Mouse (Mus musculus) heart, embryonic 13.5 days (tissue): ENCODE results near the gene Gm11938. TPM values are rescaled to one million over a fixed set of nuclear protein-coding genes. Genes with fewer than 3 reads are reported as not detected.

Experiments used
- ATAC-seq: fragments of 200-750 bp; cut with Nextera tagmentation; 2 replicates; pipeline ENCODE4 v1.8.0; 2017; ENCODE audit warnings: moderate TSS enrichment; ENCODE audit not compliant: insufficient number of reproducible peaks, low FRiP score, low TSS enrichment; ENCODE audit errors: extremely low read depth
- H3K27ac ChIP-seq: fragments of 300-500 bp; sonication (generic); replicated peaks from 2 replicates; pipeline ENCODE4 v1.5.1; 2015; ENCODE audit warnings: moderate library complexity, mild to moderate bottlenecking, inconsistent platforms
- H3K27me3 ChIP-seq: fragments of 300-500 bp; sonication (generic); replicated peaks from 2 replicates; pipeline ENCODE4 v1.6.1; 2015; ENCODE audit warnings: mild to moderate bottlenecking, inconsistent platforms
- H3K36me3 ChIP-seq: fragments of 300-500 bp; sonication (generic); 2 replicates; pipeline ENCODE4 v1.6.1; 2015; ENCODE audit warnings: mild to moderate bottlenecking, inconsistent platforms
- H3K4me1 ChIP-seq: fragments of 300-500 bp; sonication (generic); 2 replicates; pipeline ENCODE4 v1.6.1; 2015; ENCODE audit warnings: inconsistent platforms
- H3K4me2 ChIP-seq: fragments of 300-500 bp; sonication (generic); 2 replicates; pipeline ENCODE4 v1.6.1; 2015; ENCODE audit warnings: inconsistent platforms, mild to moderate bottlenecking, moderate library complexity
- H3K4me3 ChIP-seq: fragments of 300-500 bp; sonication (generic); 2 replicates; pipeline ENCODE4 v1.5.1; 2015; ENCODE audit warnings: moderate library complexity, mild to moderate bottlenecking, inconsistent platforms
- H3K9ac ChIP-seq: fragments of 300-500 bp; sonication (generic); 2 replicates; pipeline ENCODE4 v1.6.1; 2015; ENCODE audit warnings: inconsistent platforms, mild to moderate bottlenecking, moderate library complexity
- H3K9me3 ChIP-seq: fragments of 300-500 bp; sonication (generic); 2 replicates; pipeline ENCODE4 v1.6.1; 2016; ENCODE audit warnings: inconsistent platforms
- WGBS: fragments of 180-500 bp; shearing (Covaris S2); methylation state at CpG from one replicate; pipeline ENCODE4 v1.1.7; 2015; ENCODE audit warnings: mixed read lengths; 5-methylcytosine and 5-hydroxymethylcytosine counted together
- polyA plus RNA-seq: library from polyadenylated mRNA; unstranded; fragments of >200 nt; fragmentation: Nextera tagmentation; extraction: Ambion mirVana; gene quantifications from 2 replicates; pipeline ENCODE4 v1.2.1, GENCODE M21; 2015

The Gm11938 gene
- polyA plus RNA-seq, 1 experiment from 2014 or later: not detected

DNA sequence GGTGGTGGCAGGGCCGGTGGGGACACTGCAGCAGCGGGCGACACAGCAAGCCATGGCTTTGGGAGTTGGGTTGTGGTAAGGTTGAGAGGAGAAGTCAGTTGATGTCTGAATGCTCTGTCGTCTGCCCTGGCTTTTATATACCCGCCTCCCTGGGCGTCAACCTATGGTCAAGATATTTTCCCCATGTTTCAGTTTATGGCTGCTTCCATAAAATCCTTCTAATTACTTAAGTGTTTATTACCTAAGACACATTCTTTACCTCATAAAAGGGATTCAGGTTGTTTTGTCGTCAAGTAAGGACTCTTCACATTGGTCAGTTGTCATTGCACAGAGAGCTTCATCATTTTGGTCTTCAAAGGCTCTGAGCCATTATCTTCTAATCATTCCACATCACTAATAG, 36.6 kb downstream of the Gm11938 start, which contains the start of gene Krtap3-1:
TSS of gene Krtap3-1 (minus strand) at position 101 of the 400 bp plus-strand sequence.
- H3K9me3 ChIP-seq: no peaks in the 10 kb centered on the region
- H3K27ac ChIP-seq: no peak within 1 kb of the TSS
- H3K9ac ChIP-seq: no peak within 1 kb of the TSS
- no peak within 1 kb of the TSS for H3K4me3 ChIP-seq
- no peak for ATAC-seq
- no peaks in the 10 kb centered on the region for H3K4me1 ChIP-seq
- no peak within 1 kb of the TSS for H3K4me2 ChIP-seq
- H3K36me3 ChIP-seq: no peaks in the 10 kb centered on the region
- H3K27me3 ChIP-seq: no peaks in the 10 kb centered on the region
- WGBS: 86% methylated on average over 7 of the region's 7 CpGs

GRCm38 (mm10) chr11:99562580-99562979, 40.5 kb downstream of the Gm11938 start:
- no peak overlapping the region for H3K4me2 ChIP-seq
- no peaks in the 10 kb centered on the region for H3K9me3 ChIP-seq
- ATAC-seq: no peak
- WGBS: 74% methylated on average over 6 of the region's 6 CpGs
- H3K27me3 ChIP-seq: no peaks in the 10 kb centered on the region
- H3K9ac ChIP-seq: no peak overlapping the region
- no peaks in the 10 kb centered on the region for H3K36me3 ChIP-seq
- H3K4me3 ChIP-seq: no peak overlapping the region
- no peak overlapping the region for H3K27ac ChIP-seq
- peaks cover 4% of the 10 kb centered on the region; the same call in 1 of the 2 replicates for H3K4me1 ChIP-seq

- Histone ChIP-seq H3K36me3 (no peaks in the 10 kb centered on the region), H3K4me3 (no peak within 1 kb of the TSS), H3K27ac (no peak within 1 kb of the TSS), H3K9ac (no peak within 1 kb of the TSS), H3K27me3 (no peaks in the 10 kb centered on the region), H3K9me3 (no peaks in the 10 kb centered on the region), H3K4me2 (no peak within 1 kb of the TSS), H3K4me1 (peaks cover 4% of the 10 kb centered on the region; the same call in 1 of the 2 replicates)
- 81% methylated on average over 9 of the region's 9 CpGs for WGBS
- ATAC-seq: no peak
These were observed 43.7 kb downstream of the Gm11938 start, which contains the start of gene Gm11939 for GRCm38 (mm10) chr11:99559366-99559765. TSS of gene Gm11939 (minus strand) at chr11:99559466.

GRCm38 (mm10) chr11:99557976-99558745, 44.9 kb downstream of the Gm11938 start:
- ATAC-seq: no peak
- Histone ChIP-seq H3K9me3 (no peaks in the 10 kb centered on the region), H3K4me1 (peaks cover 4% of the 10 kb centered on the region; the same call in 1 of the 2 replicates), H3K4me3 (no peak overlapping the region), H3K9ac (no peak overlapping the region), H3K27me3 (no peaks in the 10 kb centered on the region), H3K27ac (no peak overlapping the region), H3K36me3 (no peaks in the 10 kb centered on the region), H3K4me2 (no peak overlapping the region)
- 68% methylated on average over 3 of the region's 3 CpGs for WGBS

GRCm38 (mm10) chr11:99556753-99557152, 46.4 kb downstream of the Gm11938 start, which contains the start of gene Krtap3-2:
TSS of gene Krtap3-2 (minus strand) at chr11:99556853.
- H3K4me1 ChIP-seq: peaks cover 4% of the 10 kb centered on the region; the same call in 1 of the 2 replicates
- ATAC-seq: no peak
- no peaks in the 10 kb centered on the region for H3K9me3 ChIP-seq
- no peaks in the 10 kb centered on the region for H3K27me3 ChIP-seq
- no peak within 1 kb of the TSS for H3K4me3 ChIP-seq
- no peak within 1 kb of the TSS for H3K4me2 ChIP-seq
- no peak within 1 kb of the TSS for H3K27ac ChIP-seq
- 62% methylated on average over 2 of the region's 2 CpGs for WGBS
- no peaks in the 10 kb centered on the region for H3K36me3 ChIP-seq
- H3K9ac ChIP-seq: no peak within 1 kb of the TSS

DNA sequence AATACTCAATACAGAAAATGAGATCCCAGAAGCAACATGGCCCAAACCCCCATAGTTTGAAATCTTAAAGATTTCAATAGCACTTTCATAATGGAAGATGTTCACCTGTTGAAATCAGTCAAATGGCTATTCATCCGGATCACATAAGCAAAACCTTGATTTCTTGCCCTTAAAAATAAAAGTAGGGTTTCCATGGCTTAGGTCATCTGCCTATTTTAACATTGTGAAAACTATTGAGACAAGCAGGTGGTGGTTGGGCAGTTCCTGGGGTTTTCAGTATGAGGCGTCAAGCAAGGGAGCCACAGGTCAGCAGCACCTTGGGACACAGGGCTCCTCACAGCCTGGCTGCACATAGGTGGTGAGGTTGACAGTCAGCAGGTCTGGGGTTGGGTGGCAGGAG, 46.9 kb downstream of the Gm11938 start:
- Histone ChIP-seq H3K36me3 (no peaks in the 10 kb centered on the region), H3K4me2 (no peak overlapping the region), H3K4me1 (peaks cover 4% of the 10 kb centered on the region; the same call in 1 of the 2 replicates), H3K9ac (no peak overlapping the region), H3K27ac (no peak overlapping the region), H3K27me3 (no peaks in the 10 kb centered on the region), H3K4me3 (no peak overlapping the region), H3K9me3 (no peaks in the 10 kb centered on the region)
- 77% methylated on average over 2 of the region's 2 CpGs for WGBS
- ATAC-seq: no peak

Other genes starting within 250 kb of the Gm11938 start
- gene Krt28, start 228.4 kb downstream of the Gm11938 start, polyA plus RNA-seq: 0.20 TPM in 1 of 2 replicates, not detected in the other
- 11.1 and 14.2 TPM in 2 replicates for gene Krt10, start 213.9 kb downstream of the Gm11938 start, polyA plus RNA-seq
- not detected in 2 replicates for gene Krt12, start 181.0 kb downstream of the Gm11938 start, polyA plus RNA-seq
- 2.3 and 3.2 TPM in 2 replicates for gene Krt20, start 165.2 kb downstream of the Gm11938 start, polyA plus RNA-seq
- gene Krt23, start 110.2 kb downstream of the Gm11938 start, polyA plus RNA-seq: 0.52 and 0.57 TPM in 2 replicates
- not detected in 2 replicates for gene Krt39, start 82.0 kb downstream of the Gm11938 start, polyA plus RNA-seq
- not detected in 2 replicates for gene Krt40, start 60.1 kb downstream of the Gm11938 start, polyA plus RNA-seq
- gene Krtap3-3, start 52.4 kb downstream of the Gm11938 start, polyA plus RNA-seq: not detected in 2 replicates
- not detected in 2 replicates for gene Krtap3-2, start 46.5 kb downstream of the Gm11938 start, polyA plus RNA-seq
- not detected in 2 replicates for gene Gm11939, start 43.8 kb downstream of the Gm11938 start, polyA plus RNA-seq
- gene Krtap3-1, start 36.7 kb downstream of the Gm11938 start, polyA plus RNA-seq: not detected in 2 replicates
- gene Krtap1-5, start 22.3 kb downstream of the Gm11938 start, polyA plus RNA-seq: not detected in 2 replicates
- gene Krtap1-4, start 19.7 kb downstream of the Gm11938 start, polyA plus RNA-seq: not detected in 2 replicates
- gene Krtap1-3, start 12.0 kb downstream of the Gm11938 start, polyA plus RNA-seq: not detected in 2 replicates
- not detected in 2 replicates for gene Krtap9-3, start 5.2 kb downstream of the Gm11938 start, polyA plus RNA-seq
- not detected in 2 replicates for gene Gm11937, start 6.9 kb upstream of the Gm11938 start, polyA plus RNA-seq
- not detected in 2 replicates for gene Krtap2-4, start 11.5 kb upstream of the Gm11938 start, polyA plus RNA-seq
- not detected in 2 replicates for gene Gm11562, start 17.1 kb upstream of the Gm11938 start, polyA plus RNA-seq
- gene Krtap4-1, start 24.9 kb upstream of the Gm11938 start, polyA plus RNA-seq: not detected in 2 replicates
- gene Krtap4-2, start 31.8 kb upstream of the Gm11938 start, polyA plus RNA-seq: not detected in 2 replicates
- not detected in 2 replicates for gene Krtap4-7, start 40.8 kb upstream of the Gm11938 start, polyA plus RNA-seq
- gene Gm11555, start 46.9 kb upstream of the Gm11938 start, polyA plus RNA-seq: not detected in 2 replicates
- gene Gm11563, start 55.7 kb upstream of the Gm11938 start, polyA plus RNA-seq: not detected in 2 replicates
- not detected in 2 replicates for gene Krtap4-6, start 62.7 kb upstream of the Gm11938 start, polyA plus RNA-seq
- not detected in 2 replicates for gene Gm14190, start 87.4 kb upstream of the Gm11938 start, polyA plus RNA-seq
- gene Gm14180, start 131.0 kb upstream of the Gm11938 start, polyA plus RNA-seq: not detected in 2 replicates
- not detected in 2 replicates for gene Gm11595, start 169.6 kb upstream of the Gm11938 start, polyA plus RNA-seq
- not detected in 2 replicates for gene Krtap4-8, start 177.4 kb upstream of the Gm11938 start, polyA plus RNA-seq
- not detected in 2 replicates for gene Krtap4-9, start 181.9 kb upstream of the Gm11938 start, polyA plus RNA-seq
- not detected in 2 replicates for gene Gm11596, start 190.2 kb upstream of the Gm11938 start, polyA plus RNA-seq
- not detected in 2 replicates for gene Gm11569, start 195.6 kb upstream of the Gm11938 start, polyA plus RNA-seq
- not detected in 2 replicates for gene Gm11554, start 201.1 kb upstream of the Gm11938 start, polyA plus RNA-seq
- gene Krtap4-13, start 206.6 kb upstream of the Gm11938 start, polyA plus RNA-seq: not detected in 2 replicates
- gene Gm11564, start 212.4 kb upstream of the Gm11938 start, polyA plus RNA-seq: not detected in 2 replicates
- gene 2300003K06Rik, start 234.8 kb upstream of the Gm11938 start, polyA plus RNA-seq: not detected in 2 replicates
- not detected in 2 replicates for gene Krtap4-16, start 248.3 kb upstream of the Gm11938 start, polyA plus RNA-seq